Mouse (Mus musculus): Measurements from ENCODE around the gene Acot7. TPM values are rescaled to one million over a fixed set of nuclear protein-coding genes. Genes with fewer than 3 reads are reported as not detected.

The Acot7 gene
- polyA plus RNA-seq, 1 experiment from 2014 or later = 269 TPM

DNA sequence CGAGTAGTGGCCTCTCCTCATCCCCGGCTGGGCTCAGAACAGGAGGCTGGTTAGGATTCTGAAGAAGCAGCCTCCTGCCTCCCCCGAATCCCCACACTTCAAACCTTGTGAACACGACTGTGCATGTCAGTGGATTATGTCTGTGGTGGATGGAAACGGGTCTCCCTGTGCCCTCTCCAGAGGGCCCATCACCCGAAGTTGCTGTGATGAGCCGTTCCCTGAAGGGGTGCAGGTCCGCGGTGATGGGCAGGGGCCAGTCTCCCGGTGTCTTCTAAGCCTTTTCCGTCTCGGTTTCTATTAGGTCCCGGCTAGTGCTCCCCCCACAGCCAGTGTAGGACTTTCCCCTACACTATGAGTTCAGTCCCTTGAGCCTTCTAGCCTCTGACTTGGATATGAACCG, 120.9 kb downstream of the Acot7 start:
- no peaks in the 10 kb centered on the region for H3K9me3 ChIP-seq (ENCODE audit: control insufficient read depth, low read length)
- 79% methylated on average over 14 of the region's 14 CpGs for WGBS
- no peak for ATAC-seq
- peaks cover 23% of the 10 kb centered on the region for H3K4me1 ChIP-seq (replicated peaks; ENCODE audit: control insufficient read depth, insufficient read depth, low read length)
- no peak overlapping the region for H3K4me3 ChIP-seq (replicated peaks; ENCODE audit: low read length)
- H3K4me2 ChIP-seq (ENCODE audit: low read length) = no peak overlapping the region
- no peak overlapping the region for H3K9ac ChIP-seq (replicated peaks; ENCODE audit: low read depth, low read length)
- no peak overlapping the region for H3K27ac ChIP-seq (ENCODE audit: low read length)
- H3K27me3 ChIP-seq (replicated peaks; ENCODE audit: control insufficient read depth, insufficient read depth, low read length) = peaks cover 16% of the 10 kb centered on the region
- peaks cover 10% of the 10 kb centered on the region for H3K36me3 ChIP-seq (ENCODE audit: control insufficient read depth, insufficient read depth)

DNA sequence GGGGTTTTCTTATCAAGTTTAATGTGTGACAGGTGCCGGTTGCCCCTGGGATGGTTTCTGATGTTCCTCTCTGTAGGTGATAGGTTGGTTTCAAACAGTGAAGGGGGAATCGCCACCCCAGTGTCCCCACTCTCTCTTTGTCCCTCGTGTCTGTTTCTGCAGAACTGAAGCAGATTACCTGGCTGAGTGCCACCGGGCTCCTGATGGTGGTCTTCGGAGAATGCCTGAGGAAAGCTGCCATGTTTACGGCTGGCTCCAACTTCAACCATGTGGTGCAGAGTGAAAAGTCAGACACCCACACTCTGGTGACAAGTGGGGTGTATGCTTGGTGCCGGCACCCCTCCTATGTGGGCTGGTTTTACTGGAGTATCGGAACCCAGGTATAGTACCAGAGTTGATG, 122.4 kb downstream of the Acot7 start:
- no peaks in the 10 kb centered on the region for H3K9me3 ChIP-seq (ENCODE audit: control insufficient read depth, low read length)
- peaks cover 6% of the 10 kb centered on the region for H3K27me3 ChIP-seq (replicated peaks; ENCODE audit: control insufficient read depth, insufficient read depth, low read length)
- peaks cover 17% of the 10 kb centered on the region for H3K36me3 ChIP-seq (ENCODE audit: control insufficient read depth, insufficient read depth)
- peaks cover 23% of the 10 kb centered on the region for H3K4me1 ChIP-seq (replicated peaks; ENCODE audit: control insufficient read depth, insufficient read depth, low read length)
- H3K4me2 ChIP-seq (ENCODE audit: low read length) = no peak overlapping the region
- H3K4me3 ChIP-seq (replicated peaks; ENCODE audit: low read length) = no peak overlapping the region
- 70% methylated on average over 8 of the region's 8 CpGs for WGBS
- ATAC-seq = no peak
- no peak overlapping the region for H3K27ac ChIP-seq (ENCODE audit: low read length)
- H3K9ac ChIP-seq (replicated peaks; ENCODE audit: low read depth, low read length) = no peak overlapping the region

GRCm38 (mm10) chr4:152302012-152302411, 124.1 kb downstream of the Acot7 start:
- H3K27ac ChIP-seq (ENCODE audit: low read length) = no peak overlapping the region
- H3K4me3 ChIP-seq (replicated peaks; ENCODE audit: low read length) = no peak overlapping the region
- no peaks in the 10 kb centered on the region for H3K27me3 ChIP-seq (replicated peaks; ENCODE audit: control insufficient read depth, insufficient read depth, low read length)
- H3K9ac ChIP-seq (replicated peaks; ENCODE audit: low read depth, low read length) = no peak overlapping the region
- H3K9me3 ChIP-seq (ENCODE audit: control insufficient read depth, low read length) = no peaks in the 10 kb centered on the region
- 67% methylated on average over 11 of the region's 11 CpGs for WGBS
- no peak for ATAC-seq
- peaks cover 20% of the 10 kb centered on the region for H3K4me1 ChIP-seq (replicated peaks; ENCODE audit: control insufficient read depth, insufficient read depth, low read length)
- H3K36me3 ChIP-seq (ENCODE audit: control insufficient read depth, insufficient read depth) = peaks cover 17% of the 10 kb centered on the region
- H3K4me2 ChIP-seq (ENCODE audit: low read length) = no peak overlapping the region

DNA sequence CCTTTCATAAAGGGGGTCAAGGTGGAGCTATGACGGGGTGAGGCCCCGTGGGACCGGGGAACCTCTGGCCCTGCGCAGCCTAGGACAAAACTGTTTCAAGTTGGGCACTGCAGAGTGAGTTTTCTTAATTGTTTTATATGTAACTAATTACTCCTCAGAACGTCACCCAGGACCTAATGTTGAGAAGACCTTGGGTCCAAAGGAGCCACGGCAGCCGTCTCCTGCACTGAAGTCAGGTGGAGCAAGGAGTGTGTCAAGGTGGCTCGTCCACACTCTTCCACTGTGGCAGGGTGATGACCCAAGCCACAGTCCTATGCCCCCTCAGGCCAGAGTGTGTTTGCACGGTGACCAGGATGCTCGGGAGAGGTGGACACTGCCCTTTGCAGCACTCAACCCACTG, 125.2 kb downstream of the Acot7 start:
- WGBS = 91% methylated on average over 10 of the region's 10 CpGs

GRCm38 (mm10) chr4:152304685-152305084, 126.8 kb downstream of the Acot7 start:
- H3K27ac ChIP-seq (ENCODE audit: low read length) = no peak overlapping the region
- WGBS = 81% methylated on average over 6 of the region's 6 CpGs
- no peak overlapping the region for H3K9ac ChIP-seq (replicated peaks; ENCODE audit: low read depth, low read length)
- peaks cover 7% of the 10 kb centered on the region; the same call in 1 of the 2 replicates for H3K4me1 ChIP-seq (replicated peaks; ENCODE audit: control insufficient read depth, insufficient read depth, low read length)
- H3K27me3 ChIP-seq (replicated peaks; ENCODE audit: control insufficient read depth, insufficient read depth, low read length) = no peaks in the 10 kb centered on the region
- H3K9me3 ChIP-seq (ENCODE audit: control insufficient read depth, low read length) = no peaks in the 10 kb centered on the region
- H3K4me2 ChIP-seq (ENCODE audit: low read length) = no peak overlapping the region
- no peak for ATAC-seq
- H3K36me3 ChIP-seq (ENCODE audit: control insufficient read depth, insufficient read depth) = peaks cover 17% of the 10 kb centered on the region
- no peak overlapping the region for H3K4me3 ChIP-seq (replicated peaks; ENCODE audit: low read length)

More for the DNA sequence above, 125.2 kb downstream of the Acot7 start:
- Histone ChIP-seq H3K4me1 (replicated peaks; ENCODE audit: control insufficient read depth, insufficient read depth, low read length) (peaks cover 15% of the 10 kb centered on the region), H3K9me3 (ENCODE audit: control insufficient read depth, low read length) (no peaks in the 10 kb centered on the region), H3K4me3 (replicated peaks; ENCODE audit: low read length) (no peak overlapping the region), H3K9ac (replicated peaks; ENCODE audit: low read depth, low read length) (no peak overlapping the region), H3K36me3 (ENCODE audit: control insufficient read depth, insufficient read depth) (peaks cover 17% of the 10 kb centered on the region), H3K4me2 (ENCODE audit: low read length) (no peak overlapping the region), H3K27me3 (replicated peaks; ENCODE audit: control insufficient read depth, insufficient read depth, low read length) (no peaks in the 10 kb centered on the region), H3K27ac (ENCODE audit: low read length) (no peak overlapping the region)
- no peak for ATAC-seq

DNA sequence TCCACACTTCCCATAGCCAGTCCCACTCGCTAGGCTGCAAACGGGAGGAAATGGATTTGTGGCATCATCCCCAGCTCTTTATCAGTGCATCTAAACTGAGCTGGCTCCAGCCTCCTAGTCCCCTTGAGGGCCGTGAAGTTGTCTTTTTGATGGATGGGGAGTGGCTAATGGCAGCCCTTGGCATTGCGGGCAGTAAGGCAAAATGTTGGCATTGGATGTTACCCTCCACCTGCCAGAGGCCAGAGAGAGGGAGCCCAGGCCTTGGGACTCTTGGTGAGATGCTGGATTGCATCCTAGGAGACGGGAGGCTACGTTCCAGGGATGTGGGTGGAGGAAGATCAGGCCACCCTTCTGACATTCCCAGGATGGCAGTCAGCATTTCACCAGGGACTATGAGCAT, 128.1 kb downstream of the Acot7 start:
- H3K4me2 ChIP-seq (ENCODE audit: low read length) = no peak overlapping the region
- H3K27me3 ChIP-seq (replicated peaks; ENCODE audit: control insufficient read depth, insufficient read depth, low read length) = no peaks in the 10 kb centered on the region; the same call in 1 of the 2 replicates

DNA sequence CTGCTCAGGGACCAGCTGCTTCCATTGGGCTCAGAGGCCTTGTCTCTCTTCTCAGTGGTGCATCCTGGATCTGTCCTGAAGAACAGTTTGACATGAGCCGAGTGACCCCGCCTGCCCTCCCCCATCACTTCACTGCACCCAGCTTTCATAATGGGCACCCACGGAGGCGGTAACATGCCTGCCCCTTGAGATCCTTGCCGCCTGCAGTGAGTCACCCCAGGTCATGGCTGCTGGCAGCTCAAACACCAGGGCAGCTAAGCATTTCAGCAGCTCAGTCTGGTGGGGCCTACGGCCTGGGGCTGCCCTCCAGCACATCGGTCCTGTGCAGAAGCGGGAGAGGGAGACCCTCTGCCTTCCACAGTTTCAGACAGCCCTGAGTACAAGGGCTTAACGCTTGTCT, 129.6 kb downstream of the Acot7 start:
- 85% methylated on average over 9 of the region's 9 CpGs for WGBS
- ATAC-seq = no peak
- Histone ChIP-seq H3K4me2 (ENCODE audit: low read length) (no peak overlapping the region), H3K27ac (ENCODE audit: low read length) (no peak overlapping the region), H3K4me3 (replicated peaks; ENCODE audit: low read length) (no peak overlapping the region), H3K36me3 (ENCODE audit: control insufficient read depth, insufficient read depth) (peaks cover 17% of the 10 kb centered on the region), H3K9me3 (ENCODE audit: control insufficient read depth, low read length) (no peaks in the 10 kb centered on the region), H3K27me3 (replicated peaks; ENCODE audit: control insufficient read depth, insufficient read depth, low read length) (peaks cover 14% of the 10 kb centered on the region), H3K9ac (replicated peaks; ENCODE audit: low read depth, low read length) (no peak overlapping the region), H3K4me1 (replicated peaks; ENCODE audit: control insufficient read depth, insufficient read depth, low read length) (no peaks in the 10 kb centered on the region)

More for the DNA sequence above, 128.1 kb downstream of the Acot7 start:
- no peak for ATAC-seq
- Histone ChIP-seq H3K9ac (replicated peaks; ENCODE audit: low read depth, low read length) (no peak overlapping the region), H3K4me1 (replicated peaks; ENCODE audit: control insufficient read depth, insufficient read depth, low read length) (no peaks in the 10 kb centered on the region), H3K27ac (ENCODE audit: low read length) (no peak overlapping the region), H3K36me3 (ENCODE audit: control insufficient read depth, insufficient read depth) (peaks cover 17% of the 10 kb centered on the region), H3K4me3 (replicated peaks; ENCODE audit: low read length) (no peak overlapping the region), H3K9me3 (ENCODE audit: control insufficient read depth, low read length) (no peaks in the 10 kb centered on the region)
- 91% methylated on average over 6 of the region's 6 CpGs for WGBS

- no peaks in the 10 kb centered on the region for H3K36me3 ChIP-seq (ENCODE audit: control insufficient read depth, insufficient read depth)
- no peak for ATAC-seq
- H3K4me1 ChIP-seq (replicated peaks; ENCODE audit: control insufficient read depth, insufficient read depth, low read length) = peaks cover 12% of the 10 kb centered on the region
- no peaks in the 10 kb centered on the region for H3K9me3 ChIP-seq (ENCODE audit: control insufficient read depth, low read length)
- WGBS = 3% methylated on average over 14 of the region's 14 CpGs
- H3K27ac ChIP-seq (ENCODE audit: low read length) = no peak overlapping the region
- peaks cover 55% of the 10 kb centered on the region for H3K27me3 ChIP-seq (replicated peaks; ENCODE audit: control insufficient read depth, insufficient read depth, low read length)
- no peak overlapping the region for H3K4me3 ChIP-seq (replicated peaks; ENCODE audit: low read length)
- peak overlapping the region; percentile 52; the same call in 1 of the 2 replicates for H3K4me2 ChIP-seq (ENCODE audit: low read length)
- no peak overlapping the region for H3K9ac ChIP-seq (replicated peaks; ENCODE audit: low read depth, low read length)
These were observed 134.3 kb downstream of the Acot7 start for GRCm38 (mm10) chr4:152312186-152312585.

DNA sequence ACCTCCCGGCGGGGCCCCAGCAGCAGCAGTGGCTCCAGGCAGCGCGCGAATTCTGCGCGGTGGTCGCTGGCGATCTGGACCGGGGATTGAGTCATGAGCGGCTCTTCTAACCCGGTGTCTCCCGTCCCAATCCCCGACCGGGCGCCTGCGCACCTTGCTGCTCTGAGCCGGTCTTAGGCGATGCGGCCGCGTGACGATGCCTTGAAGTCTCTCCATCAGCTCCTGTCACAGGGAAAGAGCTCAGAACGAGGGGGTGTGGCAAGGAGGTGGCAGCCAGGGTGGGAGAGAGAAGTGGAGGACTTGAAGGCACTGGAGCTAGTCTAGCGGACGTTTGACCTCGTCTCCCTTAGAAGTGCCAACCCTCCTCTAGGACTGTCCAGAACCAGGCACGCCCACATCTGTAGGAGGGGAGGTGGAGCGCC, 135.3 kb downstream of the Acot7 start:
- H3K9ac ChIP-seq (replicated peaks; ENCODE audit: low read depth, low read length) = peak overlapping the region; percentile 43
- WGBS = under 1% methylated on average over 29 of the region's 29 CpGs
- H3K4me3 ChIP-seq (replicated peaks; ENCODE audit: low read length) = peak overlapping the region; percentile 37
- H3K4me1 ChIP-seq (replicated peaks; ENCODE audit: control insufficient read depth, insufficient read depth, low read length) = peaks cover 12% of the 10 kb centered on the region
- H3K27ac ChIP-seq (ENCODE audit: low read length) = no peak overlapping the region
- peak; percentile 52 for ATAC-seq
- peaks cover 65% of the 10 kb centered on the region for H3K27me3 ChIP-seq (replicated peaks; ENCODE audit: control insufficient read depth, insufficient read depth, low read length)
- peak overlapping the region; percentile 52 for H3K4me2 ChIP-seq (ENCODE audit: low read length)
- H3K36me3 ChIP-seq (ENCODE audit: control insufficient read depth, insufficient read depth) = no peaks in the 10 kb centered on the region
- H3K9me3 ChIP-seq (ENCODE audit: control insufficient read depth, low read length) = no peaks in the 10 kb centered on the region

DNA sequence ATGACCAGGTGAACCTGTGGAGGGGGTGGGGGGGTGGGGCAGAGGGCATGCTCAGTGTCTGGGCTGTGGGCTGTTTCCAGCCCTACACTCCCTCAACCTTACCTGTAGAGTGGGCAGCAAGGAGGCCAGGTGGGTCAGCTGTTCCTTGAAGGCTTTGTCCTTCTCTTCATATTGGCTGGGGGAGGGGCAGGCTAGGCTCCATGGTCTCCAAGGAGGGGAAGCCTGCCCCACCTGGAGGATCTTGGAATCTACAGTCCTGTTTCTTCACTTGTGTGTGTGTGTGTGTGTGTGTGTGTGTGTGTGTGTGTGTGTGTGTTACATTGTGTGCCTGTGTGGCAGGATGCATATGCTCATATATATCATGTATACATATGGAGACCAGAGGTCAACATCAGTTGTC, 136.0 kb downstream of the Acot7 start:
- Histone ChIP-seq H3K27ac (ENCODE audit: low read length) (no peak overlapping the region), H3K4me1 (replicated peaks; ENCODE audit: control insufficient read depth, insufficient read depth, low read length) (peaks cover 16% of the 10 kb centered on the region), H3K9ac (replicated peaks; ENCODE audit: low read depth, low read length) (no peak overlapping the region), H3K4me2 (ENCODE audit: low read length) (no peak overlapping the region), H3K4me3 (replicated peaks; ENCODE audit: low read length) (peak overlapping the region; percentile 37), H3K36me3 (ENCODE audit: control insufficient read depth, insufficient read depth) (no peaks in the 10 kb centered on the region), H3K9me3 (ENCODE audit: control insufficient read depth, low read length) (no peaks in the 10 kb centered on the region), H3K27me3 (replicated peaks; ENCODE audit: control insufficient read depth, insufficient read depth, low read length) (peaks cover 71% of the 10 kb centered on the region)
- no peak for ATAC-seq

Data from forebrain, embryonic 16.5 days (tissue).